Mouse (Mus musculus): ENCODE results near the gene Pip5k1c. TPM values are rescaled to one million over a fixed set of nuclear protein-coding genes. Genes with fewer than 3 reads are reported as not detected.

Gene Pip5k1c
- polyA plus RNA-seq, 1 experiment: 212 TPM

- Histone ChIP-seq H3K4me1 (replicated peaks; ENCODE audit: control insufficient read depth, insufficient read depth, low read length) (peaks cover 9% of the 10 kb centered on the region), H3K27me3 (ENCODE audit: control insufficient read depth, insufficient read depth, low read length) (no peaks in the 10 kb centered on the region), H3K4me3 (ENCODE audit: control insufficient read depth, insufficient read depth, low read length) (no peak overlapping the region), H3K27ac (ENCODE audit: control insufficient read depth, insufficient read depth, low read length) (no peak overlapping the region), H3K36me3 (ENCODE audit: control insufficient read depth, insufficient read depth, low read length) (peaks cover 59% of the 10 kb centered on the region)
- no peak for DNase-seq
- 95% methylated on average over 13 of the region's 13 CpGs for WGBS
- TF ChIP-seq CTCF (IDR thresholded peaks at IDR 0.05; ENCODE audit: borderline replicate concordance, control insufficient read depth, extremely low read depth, insufficient read depth, low read length, poor library complexity) (no peak), POLR2A (IDR thresholded peaks at IDR 0.05; ENCODE audit: control insufficient read depth, extremely low read depth, insufficient read depth, low read length, poor library complexity) (no peak)
These were observed 20.8 kb downstream of the Pip5k1c start for GRCm38 (mm10) chr10:81313581-81313980.

GRCm38 (mm10) chr10:81314201-81314600 is 21.4 kb downstream of the Pip5k1c start:
- DNase-seq: no peak
- H3K4me1 ChIP-seq (replicated peaks; ENCODE audit: control insufficient read depth, insufficient read depth, low read length): peaks cover 13% of the 10 kb centered on the region
- WGBS: 83% methylated on average over 7 of the region's 7 CpGs
- no peak for TF ChIP-seq CTCF (IDR thresholded peaks at IDR 0.05; ENCODE audit: borderline replicate concordance, control insufficient read depth, extremely low read depth, insufficient read depth, low read length, poor library complexity)
- no peaks in the 10 kb centered on the region for H3K27me3 ChIP-seq (ENCODE audit: control insufficient read depth, insufficient read depth, low read length)
- H3K36me3 ChIP-seq (ENCODE audit: control insufficient read depth, insufficient read depth, low read length): peaks cover 53% of the 10 kb centered on the region
- H3K27ac ChIP-seq (ENCODE audit: control insufficient read depth, insufficient read depth, low read length): no peak overlapping the region
- H3K4me3 ChIP-seq (ENCODE audit: control insufficient read depth, insufficient read depth, low read length): no peak overlapping the region

DNA sequence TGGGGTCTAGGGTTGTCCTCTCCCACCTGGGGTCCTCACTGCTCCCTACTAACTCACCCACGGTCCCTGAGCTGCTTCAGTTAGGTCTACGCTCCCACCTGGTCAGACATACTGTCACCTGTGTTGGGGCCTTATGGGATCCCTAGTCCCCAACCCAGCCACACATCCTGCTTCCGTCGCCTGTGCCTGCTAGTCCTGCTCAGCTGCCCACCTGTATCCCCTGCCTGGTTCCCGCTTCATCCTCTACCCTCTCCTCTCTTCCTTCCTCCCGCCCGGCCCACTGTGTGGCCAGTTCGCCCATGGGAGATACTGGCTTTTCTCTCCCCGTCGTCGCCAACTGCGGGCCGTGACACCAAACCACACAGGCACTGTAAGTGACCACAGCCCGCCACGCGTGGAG is 22.8 kb downstream of the Pip5k1c start:
- peaks cover 39% of the 10 kb centered on the region for H3K36me3 ChIP-seq (ENCODE audit: control insufficient read depth, insufficient read depth, low read length)
- TF ChIP-seq CTCF (IDR thresholded peaks at IDR 0.05; ENCODE audit: borderline replicate concordance, control insufficient read depth, extremely low read depth, insufficient read depth, low read length, poor library complexity): no peak
- TF ChIP-seq POLR2A (IDR thresholded peaks at IDR 0.05; ENCODE audit: control insufficient read depth, extremely low read depth, insufficient read depth, low read length, poor library complexity): no peak
- no peak for DNase-seq
- H3K27ac ChIP-seq (ENCODE audit: control insufficient read depth, insufficient read depth, low read length): no peak overlapping the region
- H3K4me1 ChIP-seq (replicated peaks; ENCODE audit: control insufficient read depth, insufficient read depth, low read length): peaks cover 22% of the 10 kb centered on the region
- H3K4me3 ChIP-seq (ENCODE audit: control insufficient read depth, insufficient read depth, low read length): no peak overlapping the region
- no peaks in the 10 kb centered on the region for H3K27me3 ChIP-seq (ENCODE audit: control insufficient read depth, insufficient read depth, low read length)
- WGBS: 86% methylated on average over 16 of the region's 16 CpGs

GRCm38 (mm10) chr10:81316338-81317060 is 23.7 kb downstream of the Pip5k1c start:
- H3K36me3 ChIP-seq (ENCODE audit: control insufficient read depth, insufficient read depth, low read length): peaks cover 30% of the 10 kb centered on the region
- no peak overlapping the region for H3K27ac ChIP-seq (ENCODE audit: control insufficient read depth, insufficient read depth, low read length)

GRCm38 (mm10) chr10:81317273-81317672 is 24.5 kb downstream of the Pip5k1c start:
- Histone ChIP-seq H3K36me3 (ENCODE audit: control insufficient read depth, insufficient read depth, low read length) (peaks cover 23% of the 10 kb centered on the region), H3K4me3 (ENCODE audit: control insufficient read depth, insufficient read depth, low read length) (no peak overlapping the region)

More at GRCm38 (mm10) chr10:81316338-81317060, 23.7 kb downstream of the Pip5k1c start:
- 85% methylated on average over 16 of the region's 16 CpGs for WGBS
- no peak for DNase-seq
- peaks cover 22% of the 10 kb centered on the region for H3K4me1 ChIP-seq (replicated peaks; ENCODE audit: control insufficient read depth, insufficient read depth, low read length)
- no peak overlapping the region for H3K4me3 ChIP-seq (ENCODE audit: control insufficient read depth, insufficient read depth, low read length)
- TF ChIP-seq CTCF (IDR thresholded peaks at IDR 0.05; ENCODE audit: borderline replicate concordance, control insufficient read depth, extremely low read depth, insufficient read depth, low read length, poor library complexity) (peak; percentile 4; the same call in 1 of the 2 replicates), POLR2A (IDR thresholded peaks at IDR 0.05; ENCODE audit: control insufficient read depth, extremely low read depth, insufficient read depth, low read length, poor library complexity) (no peak)
- no peaks in the 10 kb centered on the region for H3K27me3 ChIP-seq (ENCODE audit: control insufficient read depth, insufficient read depth, low read length)

DNA sequence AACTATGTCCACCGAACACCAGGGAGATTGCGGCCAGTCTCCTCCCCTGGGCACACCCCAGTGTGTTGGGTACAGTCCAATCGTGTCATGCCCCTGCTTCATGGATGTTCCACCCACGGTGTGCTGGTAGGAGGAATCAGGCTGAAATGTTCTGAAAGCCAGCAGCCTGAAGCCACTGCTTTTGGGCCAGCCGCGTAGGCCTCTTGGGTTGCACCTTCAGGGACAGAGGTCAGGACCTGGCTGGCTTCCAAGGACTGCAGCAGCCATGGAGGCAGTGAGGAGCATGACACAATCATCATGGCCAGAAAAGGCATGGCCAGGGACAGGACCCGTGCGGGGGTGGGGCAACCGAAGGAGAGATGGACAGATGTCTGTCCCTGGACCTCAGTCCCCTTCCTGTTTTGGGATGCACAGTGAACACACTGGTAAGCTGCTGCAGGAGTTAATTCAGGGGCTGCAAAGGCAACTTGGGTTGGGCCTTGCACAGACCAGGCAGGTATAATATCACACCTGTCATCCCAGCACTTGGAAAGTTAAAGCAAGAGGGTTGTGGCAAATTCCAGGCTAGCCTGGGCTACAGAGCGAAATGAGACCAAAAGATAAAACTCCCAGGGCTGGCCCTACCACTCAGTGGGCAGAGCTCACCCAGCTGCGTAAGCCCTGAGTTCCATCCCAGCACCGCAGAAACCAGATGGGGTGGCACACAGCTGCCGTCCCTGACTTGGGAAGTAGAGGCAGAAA is 26.0 kb downstream of the Pip5k1c start:
- Histone ChIP-seq H3K27ac (ENCODE audit: control insufficient read depth, insufficient read depth, low read length) (no peak overlapping the region), H3K36me3 (ENCODE audit: control insufficient read depth, insufficient read depth, low read length) (peaks cover 28% of the 10 kb centered on the region), H3K4me1 (replicated peaks; ENCODE audit: control insufficient read depth, insufficient read depth, low read length) (peaks cover 27% of the 10 kb centered on the region), H3K27me3 (ENCODE audit: control insufficient read depth, insufficient read depth, low read length) (no peaks in the 10 kb centered on the region), H3K4me3 (ENCODE audit: control insufficient read depth, insufficient read depth, low read length) (no peak overlapping the region)
- DNase-seq: no peak
- no peak for TF ChIP-seq POLR2A (IDR thresholded peaks at IDR 0.05; ENCODE audit: control insufficient read depth, extremely low read depth, insufficient read depth, low read length, poor library complexity)
- TF ChIP-seq CTCF (IDR thresholded peaks at IDR 0.05; ENCODE audit: borderline replicate concordance, control insufficient read depth, extremely low read depth, insufficient read depth, low read length, poor library complexity): no peak
- 93% methylated on average over 13 of the region's 13 CpGs for WGBS

More at GRCm38 (mm10) chr10:81317273-81317672, 24.5 kb downstream of the Pip5k1c start:
- Histone ChIP-seq H3K27ac (ENCODE audit: control insufficient read depth, insufficient read depth, low read length) (no peak overlapping the region), H3K27me3 (ENCODE audit: control insufficient read depth, insufficient read depth, low read length) (no peaks in the 10 kb centered on the region), H3K4me1 (replicated peaks; ENCODE audit: control insufficient read depth, insufficient read depth, low read length) (peaks cover 24% of the 10 kb centered on the region)
- no peak for DNase-seq
- TF ChIP-seq POLR2A (IDR thresholded peaks at IDR 0.05; ENCODE audit: control insufficient read depth, extremely low read depth, insufficient read depth, low read length, poor library complexity): no peak
- TF ChIP-seq CTCF (IDR thresholded peaks at IDR 0.05; ENCODE audit: borderline replicate concordance, control insufficient read depth, extremely low read depth, insufficient read depth, low read length, poor library complexity): no peak
- WGBS: 70% methylated on average over 20 of the region's 20 CpGs
